Mouse (Mus musculus) midbrain, embryonic 14.5 days (tissue): Measurements from ENCODE around the gene Galm. TPM values are rescaled to one million over a fixed set of nuclear protein-coding genes. Genes with fewer than 3 reads are reported as not detected.
"Not testable (repeated sequence)": the region's sequence is repeated elsewhere in the genome, so short reads cannot be mapped to it uniquely, and the experiment has no call there.

ENCODE experiments used
- ATAC-seq: fragments of 200-750 bp; cut with Nextera tagmentation; 2 replicates; pipeline ENCODE4 v1.8.0; 2017; ENCODE audit warnings: moderate number of reproducible peaks, moderate library complexity; ENCODE audit not compliant: low FRiP score, low TSS enrichment
- DNase-seq: peaks from one replicate; pipeline ENCODE4 v3.0.0-alpha.2; 2015
- H3K27ac ChIP-seq: fragments of 300-500 bp; sonication (generic); replicated peaks from 2 replicates; pipeline ENCODE4 v1.5.1; 2014; ENCODE audit warnings: mild to moderate bottlenecking, low read depth, low read length, moderate library complexity
- H3K27me3 ChIP-seq: fragments of 300-500 bp; sonication (generic); 2 replicates; pipeline ENCODE4 v1.6.1; 2014; ENCODE audit warnings: low read length, control low read depth, mixed read lengths; ENCODE audit not compliant: control insufficient read depth, insufficient read depth
- H3K36me3 ChIP-seq: fragments of 300-500 bp; sonication (generic); 2 replicates; pipeline ENCODE4 v1.6.1; 2014; ENCODE audit warnings: low read length, control low read depth; ENCODE audit not compliant: control insufficient read depth, insufficient read depth
- H3K4me1 ChIP-seq: fragments of 300-500 bp; sonication (generic); 2 replicates; pipeline ENCODE4 v1.6.1; 2014; ENCODE audit warnings: mild to moderate bottlenecking, antibody characterized with exemption, low read length, control low read depth; ENCODE audit not compliant: control insufficient read depth, insufficient read depth
- H3K4me2 ChIP-seq: fragments of 300-500 bp; sonication (generic); 2 replicates; pipeline ENCODE4 v1.6.1; 2014; ENCODE audit warnings: mild to moderate bottlenecking, low read length, moderate library complexity
- H3K4me3 ChIP-seq: fragments of 300-500 bp; sonication (generic); replicated peaks from 2 replicates; pipeline ENCODE4 v1.5.1; 2014; ENCODE audit warnings: low read depth, low read length
- H3K9ac ChIP-seq: fragments of 300-500 bp; sonication (generic); replicated peaks from 2 replicates; pipeline ENCODE4 v1.6.1; 2014; ENCODE audit warnings: mild to moderate bottlenecking, low read length, moderate library complexity
- H3K9me3 ChIP-seq: fragments of 300-500 bp; sonication (generic); 2 replicates; pipeline ENCODE4 v1.6.1; 2016; ENCODE audit warnings: low read length, control low read depth, mixed read lengths; ENCODE audit not compliant: control insufficient read depth
- WGBS: fragments of 180-500 bp; shearing (Covaris S2); extraction: QIAGEN DNeasy Blood & Tissue Kit; methylation state at CpG from one replicate; pipeline ENCODE4 v1.1.7; 2014; 5-methylcytosine and 5-hydroxymethylcytosine counted together
- polyA plus RNA-seq: library from polyadenylated mRNA; unstranded; fragments of >200 nt; fragmentation: Nextera tagmentation; extraction: Ambion mirVana; gene quantifications from 2 replicates; pipeline ENCODE4 v1.2.1, GENCODE M21; 2014

Gene Galm
- polyA plus RNA-seq, 1 experiment from 2014 or later: 1.6 TPM

DNA sequence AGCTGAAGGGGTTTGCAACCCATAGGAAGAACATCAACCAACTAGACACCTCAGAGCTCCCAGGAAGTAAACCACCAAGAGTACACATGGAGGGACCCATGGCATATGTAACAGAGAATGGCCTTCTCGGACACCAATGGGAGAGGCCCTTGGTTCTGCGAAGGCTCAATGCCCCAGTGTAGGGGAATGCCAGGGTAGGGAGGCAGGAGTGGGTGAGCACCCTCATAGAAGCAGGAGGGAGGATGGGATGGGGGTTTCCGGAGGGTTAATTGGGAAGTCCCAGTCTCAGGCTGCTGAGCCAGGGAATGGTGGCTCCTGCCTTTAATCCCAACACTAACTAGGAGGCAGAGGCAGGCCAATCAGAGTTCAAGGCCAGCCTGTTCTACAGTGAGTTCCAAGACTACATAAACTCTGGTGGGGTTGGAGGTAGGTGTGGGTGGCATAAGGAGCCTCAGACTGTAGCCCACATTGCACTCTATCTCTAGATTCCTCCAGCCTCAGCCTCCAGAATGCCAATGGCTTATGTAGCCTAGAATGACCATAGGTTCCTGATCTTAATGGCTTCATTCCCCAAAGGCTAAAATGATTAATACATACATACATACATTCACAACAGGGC, 72.0 kb downstream of the Galm start:
- Histone ChIP-seq H3K36me3 (peaks cover 77% of the 10 kb centered on the region), H3K27ac (no peak overlapping the region), H3K4me1 (no peaks in the 10 kb centered on the region), H3K9me3 (no peaks in the 10 kb centered on the region), H3K4me3 (no peak overlapping the region), H3K27me3 (no peaks in the 10 kb centered on the region), H3K4me2 (no peak overlapping the region), H3K9ac (no peak overlapping the region)
- WGBS: 86% methylated on average over 3 of the region's 3 CpGs
- ATAC-seq: no peak
- no peak for DNase-seq

DNA sequence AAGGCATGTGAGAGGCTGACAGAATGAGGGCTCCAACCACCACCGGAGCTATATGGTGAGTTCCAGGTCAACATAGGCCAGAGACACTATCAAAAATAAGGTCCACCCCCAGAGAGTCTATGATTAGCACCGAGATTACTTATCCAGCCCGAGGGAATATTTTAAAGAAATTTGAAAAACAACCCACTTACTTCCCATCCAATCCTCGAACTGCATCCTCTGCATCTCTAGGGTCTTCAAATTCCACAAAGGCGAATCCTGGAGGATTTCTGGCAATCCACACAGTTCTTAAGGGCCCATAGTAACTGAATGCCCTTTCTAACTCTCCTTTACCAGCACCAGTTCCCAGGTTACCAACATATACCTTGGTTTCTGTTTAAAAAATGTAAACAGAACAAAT, 78.4 kb downstream of the Galm start:
- Histone ChIP-seq H3K9ac (peak overlapping the region; percentile 98; the same call in 1 of the 2 replicates), H3K4me2 (peak overlapping the region; percentile 93), H3K36me3 (peaks cover 40% of the 10 kb centered on the region), H3K27me3 (no peaks in the 10 kb centered on the region), H3K4me3 (peak overlapping the region; percentile 89), H3K9me3 (no peaks in the 10 kb centered on the region), H3K27ac (peak overlapping the region; percentile 99; the same call in 1 of the 2 replicates), H3K4me1 (peaks cover 9% of the 10 kb centered on the region)
- ATAC-seq: no peak
- 33% methylated on average over 5 of the region's 5 CpGs for WGBS
- no peak for DNase-seq

DNA sequence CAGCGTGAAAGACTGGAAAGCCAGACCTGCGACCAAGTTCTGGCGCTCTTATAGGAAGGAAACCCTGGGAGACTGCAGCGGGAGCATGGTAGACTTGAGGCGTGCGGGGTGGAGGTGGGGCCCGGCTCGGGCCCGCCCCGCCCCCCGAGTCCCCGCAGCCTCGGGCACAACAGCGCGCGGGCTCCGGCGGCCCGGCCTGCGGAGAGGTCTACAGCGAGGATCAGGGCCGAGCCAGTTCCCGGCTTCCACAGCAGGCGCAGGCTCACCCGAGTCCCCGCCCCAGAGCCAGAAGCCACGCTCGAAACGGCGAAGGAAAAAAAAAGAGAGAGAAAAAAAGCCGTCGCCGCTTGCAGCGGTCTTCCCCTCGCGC, 79.0 kb downstream of the Galm start:
- DNase-seq (peak; percentile 74), ATAC-seq (peak; percentile 70)
- Histone ChIP-seq H3K27me3 (no peaks in the 10 kb centered on the region), H3K9me3 (no peaks in the 10 kb centered on the region), H3K27ac (peak overlapping the region; percentile 99), H3K4me3 (peak overlapping the region; percentile 89), H3K9ac (peak overlapping the region; percentile 98), H3K36me3 (peaks cover 36% of the 10 kb centered on the region), H3K4me2 (peak overlapping the region; percentile 93), H3K4me1 (peaks cover 9% of the 10 kb centered on the region)
- under 1% methylated on average over 36 of the region's 36 CpGs for WGBS

DNA sequence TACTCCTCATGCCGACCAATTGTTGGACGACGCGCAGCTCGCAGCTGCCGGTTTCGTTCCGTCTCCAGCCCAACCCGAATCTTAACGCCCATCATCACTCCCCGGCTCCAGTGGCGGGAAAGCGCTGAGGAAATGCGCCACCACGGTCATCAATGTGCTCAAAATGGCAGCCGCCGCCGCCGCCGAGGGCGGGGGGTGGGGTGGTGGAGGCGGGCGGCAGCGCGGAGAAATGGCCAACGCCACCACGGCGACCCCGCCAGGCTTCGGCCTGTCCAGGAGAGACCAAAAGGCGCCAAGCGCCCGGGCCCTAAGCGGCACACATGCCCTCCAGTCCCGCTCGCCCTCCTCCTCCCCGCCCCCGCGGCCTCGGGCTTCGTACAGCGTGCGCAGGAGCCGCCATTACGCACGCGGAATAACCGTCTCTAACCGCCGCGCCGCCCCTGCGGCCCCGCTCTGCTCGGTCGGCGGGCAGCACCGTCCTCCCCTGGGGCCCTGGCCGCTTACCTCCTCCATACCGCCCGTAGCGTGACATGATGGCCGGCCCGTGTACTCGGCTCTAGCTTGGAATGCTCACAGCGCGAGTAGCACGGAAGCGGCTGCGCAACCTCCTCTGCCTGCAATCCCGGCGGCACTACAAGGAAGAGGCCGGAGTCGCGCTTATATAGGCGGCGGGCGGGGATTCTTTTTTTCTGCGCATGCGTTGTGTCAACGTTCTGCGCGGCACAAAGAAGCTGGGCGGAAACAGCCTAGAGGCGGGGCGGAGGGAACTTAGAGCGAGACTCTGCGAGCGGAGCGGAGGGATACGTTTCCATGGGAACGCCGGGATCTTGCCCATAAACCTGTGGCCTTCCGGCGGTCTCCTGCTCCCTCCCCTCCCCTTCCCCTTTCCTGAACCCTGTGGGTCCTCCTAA, 79.7 kb downstream of the Galm start, which contains the start of the genes Srsf7 and Ttc39d:
TSS of gene Srsf7 (minus strand) at position 637 of the 911 bp plus-strand sequence.
TSS of gene Ttc39d (plus strand) at position 790 of the 911 bp plus-strand sequence.
- Histone ChIP-seq H3K4me1 (peaks cover 9% of the 10 kb centered on the region), H3K9ac (peak within 1 kb of the TSS; percentile 98), H3K4me2 (peak within 1 kb of the TSS; percentile 93), H3K36me3 (peaks cover 30% of the 10 kb centered on the region), H3K9me3 (no peaks in the 10 kb centered on the region), H3K4me3 (peak within 1 kb of the TSS; percentile 89), H3K27me3 (no peaks in the 10 kb centered on the region), H3K27ac (peak within 1 kb of the TSS; percentile 99)
- ATAC-seq: peak; percentile 93
- DNase-seq: peak; percentile 100
- WGBS: under 1% methylated on average over 93 of the region's 95 CpGs

DNA sequence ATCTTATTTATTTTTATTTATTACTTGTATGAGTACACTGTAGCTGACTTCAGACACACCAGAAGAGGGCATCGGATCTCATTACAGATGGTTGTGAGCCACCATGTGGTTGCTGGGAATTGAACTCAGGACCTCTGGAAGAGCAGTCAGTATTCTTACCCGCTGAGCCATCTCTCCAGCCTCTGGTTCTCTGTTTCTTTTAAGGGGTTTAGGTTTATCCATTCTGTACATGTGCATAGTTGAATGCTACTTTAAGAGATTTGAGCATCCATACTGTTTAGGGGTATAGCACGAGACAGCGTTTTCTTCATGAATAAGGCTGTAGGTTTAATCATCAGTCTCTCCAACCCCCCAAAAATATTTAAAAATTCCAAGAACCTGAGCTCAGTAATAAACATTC, 86.7 kb downstream of the Galm start:
- not testable (repeated sequence) for H3K27me3 ChIP-seq, H3K9me3 ChIP-seq, DNase-seq, H3K4me3 ChIP-seq, H3K4me1 ChIP-seq, H3K9ac ChIP-seq, H3K4me2 ChIP-seq, ATAC-seq, H3K36me3 ChIP-seq, H3K27ac ChIP-seq
- 88% methylated on average over 4 of the region's 4 CpGs for WGBS

DNA sequence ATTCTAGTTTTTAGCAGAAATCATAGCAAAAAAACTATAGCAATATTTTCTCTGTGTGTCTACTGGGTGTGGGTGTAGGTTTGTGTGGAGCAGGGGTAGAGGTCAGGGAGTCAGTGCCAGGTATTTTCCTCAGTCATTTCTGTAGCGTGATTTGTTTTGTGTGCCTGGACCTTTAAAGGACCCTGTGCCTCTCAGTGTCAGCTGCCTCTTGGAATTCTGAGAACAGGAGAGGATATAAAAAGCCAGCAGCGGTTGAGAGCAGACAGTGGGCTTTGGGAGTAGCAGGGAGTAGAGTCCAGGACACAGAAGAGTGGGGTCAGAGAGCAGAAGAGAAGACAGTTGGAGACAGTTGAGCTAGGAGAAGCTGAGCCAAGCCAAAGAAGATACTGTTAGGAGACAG, 92.9 kb downstream of the Galm start:
- H3K36me3 ChIP-seq: no peaks in the 10 kb centered on the region
- H3K4me1 ChIP-seq: peaks cover 3% of the 10 kb centered on the region; the same call in 1 of the 2 replicates
- H3K27ac ChIP-seq: no peak overlapping the region
- WGBS: 78% methylated on average over 2 of the region's 2 CpGs
- DNase-seq: no peak
- no peak overlapping the region for H3K9ac ChIP-seq
- no peaks in the 10 kb centered on the region for H3K27me3 ChIP-seq
- H3K4me3 ChIP-seq: no peak overlapping the region
- no peaks in the 10 kb centered on the region for H3K9me3 ChIP-seq
- no peak overlapping the region for H3K4me2 ChIP-seq
- ATAC-seq: no peak

DNA sequence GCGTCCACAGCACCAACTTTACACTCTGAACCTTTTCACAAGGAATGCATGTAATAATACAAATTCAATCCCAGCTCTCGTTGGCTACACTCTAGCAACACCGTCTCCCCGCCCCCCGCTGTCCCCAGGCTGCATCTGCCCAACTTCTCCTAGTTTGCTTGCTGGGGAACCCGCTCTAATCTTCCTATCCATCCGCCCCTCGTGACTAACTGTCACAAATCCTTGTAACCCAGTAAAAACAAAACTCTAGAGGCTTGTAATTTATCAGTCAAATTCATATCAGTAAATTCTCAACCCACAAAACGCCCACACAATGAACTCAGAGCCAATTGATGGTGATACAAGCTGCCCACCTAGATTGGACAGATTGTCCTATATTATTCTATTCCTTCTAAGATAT, 93.9 kb downstream of the Galm start:
- Histone ChIP-seq H3K27me3 (no peaks in the 10 kb centered on the region), H3K9ac (no peak overlapping the region), H3K36me3 (no peaks in the 10 kb centered on the region), H3K4me3 (no peak overlapping the region), H3K9me3 (no peaks in the 10 kb centered on the region), H3K27ac (no peak overlapping the region), H3K4me2 (no peak overlapping the region), H3K4me1 (peaks cover 3% of the 10 kb centered on the region; the same call in 1 of the 2 replicates)
- WGBS: 75% methylated on average over 9 of the region's 9 CpGs
- DNase-seq: no peak
- no peak for ATAC-seq

DNA sequence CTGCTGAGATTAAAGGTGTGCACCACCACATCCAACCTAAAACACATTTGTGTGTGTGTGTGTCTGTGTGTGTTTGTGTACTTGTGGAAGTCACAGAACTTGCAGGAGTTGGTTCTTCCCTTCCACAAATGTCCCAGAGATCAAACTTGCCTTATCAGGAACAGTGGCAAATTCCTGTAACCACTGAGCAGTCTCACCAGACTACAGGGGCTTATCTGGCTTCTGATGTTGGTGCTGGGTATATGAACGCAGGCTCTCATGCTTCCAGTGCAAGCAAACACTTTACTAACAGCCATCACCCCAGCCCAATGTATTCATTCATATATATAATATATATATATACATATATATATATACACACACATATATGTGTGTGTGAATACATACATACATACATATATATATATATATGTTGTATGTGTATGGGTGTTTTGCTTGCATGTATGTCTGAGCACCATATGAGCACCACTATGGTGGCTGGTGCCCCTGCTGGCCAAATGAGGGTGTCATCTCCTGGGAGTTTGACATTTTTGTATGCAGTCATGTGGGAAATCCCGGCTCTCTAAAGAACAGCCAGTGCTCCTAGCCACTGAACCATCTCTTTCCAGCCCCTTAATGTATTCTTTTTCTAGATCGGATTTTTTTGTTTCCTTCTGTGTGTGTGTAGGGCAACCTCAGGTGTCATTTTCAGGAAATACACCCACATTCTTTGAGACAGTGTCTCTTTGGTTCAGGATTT, 94.8 kb downstream of the Galm start:
- H3K9me3 ChIP-seq: no peaks in the 10 kb centered on the region
- ATAC-seq (no peak), DNase-seq (peak; percentile 27)
- H3K4me2 ChIP-seq: no peak overlapping the region
- H3K27me3 ChIP-seq: no peaks in the 10 kb centered on the region
- H3K4me1 ChIP-seq: peaks cover 3% of the 10 kb centered on the region; the same call in 1 of the 2 replicates
- 57% methylated on average over 3 of the region's 3 CpGs for WGBS
- H3K27ac ChIP-seq: no peak overlapping the region
- H3K4me3 ChIP-seq: no peak overlapping the region
- no peaks in the 10 kb centered on the region; the same call in 1 of the 2 replicates for H3K36me3 ChIP-seq
- no peak overlapping the region for H3K9ac ChIP-seq
